ENCODE assay signal across 7 mouse cellular contexts in the genomic region with DNA sequence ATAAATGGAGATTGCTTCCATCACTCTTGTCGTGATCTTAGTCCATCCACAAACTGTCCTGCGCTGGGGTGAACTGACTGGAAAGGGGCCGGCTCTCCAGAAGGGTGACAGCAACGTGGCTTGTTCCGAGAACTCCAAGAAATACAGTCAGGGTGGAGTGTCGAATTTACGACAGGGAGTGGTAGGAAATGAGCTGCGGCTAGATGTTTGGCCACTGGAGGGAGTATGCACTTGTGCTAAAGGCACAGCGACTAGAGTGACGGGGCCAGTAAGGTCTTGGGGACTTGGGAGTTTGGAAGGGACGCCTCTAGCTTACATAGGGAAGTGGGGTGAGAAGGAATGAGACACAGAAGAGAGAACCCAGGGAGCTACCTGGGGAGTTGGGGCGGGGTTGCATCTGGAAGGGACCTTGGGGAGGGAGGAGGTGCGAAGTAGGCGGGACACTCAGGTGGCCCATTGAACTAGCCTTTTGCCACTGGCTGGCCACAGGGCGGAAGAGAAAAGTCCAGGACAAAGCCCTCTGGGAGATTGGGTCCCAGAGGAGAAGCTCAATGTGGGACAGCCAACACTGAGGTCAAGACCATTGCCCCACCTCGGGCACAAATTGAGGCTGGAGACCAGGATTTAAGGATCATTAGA. TPM values are rescaled to one million over a fixed set of nuclear protein-coding genes. Genes with fewer than 3 reads are reported as not detected.
DNase-seq lines count a peak whose midpoint lies in the region; ATAC-seq and TF ChIP-seq lines count a peak whose summit lies in the region.

A gene (plus strand): TSS at position 516 of the 639 bp plus-strand sequence.

- peak; percentile 36; the same call in 1 of the 2 replicates for TF ChIP-seq POLR2A in small intestine, adult 2 months (IDR thresholded peaks at IDR 0.05; ENCODE audit: low read depth, low read length)

- peak; percentile 64 for ATAC-seq in intestine, embryonic 15.5 days
- peak; percentile 17 for ATAC-seq in midbrain, embryonic 11.5 days (ENCODE audit: low FRiP score)

- peak; percentile 83 for DNase-seq in adrenal gland, postnatal 10 days
- DNase-seq in embryo, embryonic 11 days = peak; percentile 90
- peak; percentile 70 for DNase-seq in gastrocnemius, postnatal 25 days
- peak; percentile 86 for DNase-seq in left cerebral cortex, postnatal 4 days
- DNase-seq in midbrain, embryonic 11.5 days (ENCODE audit: low spot score, missing footprints) = peak; percentile 98

- H3K4me2 ChIP-seq in intestine, embryonic 15.5 days (replicated peaks) = peak within 1 kb of the TSS; percentile 68
- peak within 1 kb of the TSS; percentile 47 for H3K4me2 ChIP-seq in midbrain, embryonic 11.5 days

- H3K36me3 ChIP-seq in intestine, embryonic 15.5 days = no peaks in the 10 kb centered on the region
- no peaks in the 10 kb centered on the region for H3K36me3 ChIP-seq in midbrain, embryonic 11.5 days (ENCODE audit: control insufficient read depth, insufficient read depth, low read length)
- no peaks in the 10 kb centered on the region for H3K36me3 ChIP-seq in small intestine, adult 2 months (ENCODE audit: control insufficient read depth, insufficient read depth, low read length)

- H3K4me1 ChIP-seq in intestine, embryonic 15.5 days (replicated peaks) = peaks cover 29% of the 10 kb centered on the region
- H3K4me1 ChIP-seq in midbrain, embryonic 11.5 days (ENCODE audit: control insufficient read depth, insufficient read depth, low read length) = peaks cover 17% of the 10 kb centered on the region
- H3K4me1 ChIP-seq in small intestine, adult 2 months (ENCODE audit: control insufficient read depth, insufficient read depth, insufficient read length, low read length) = no peaks in the 10 kb centered on the region; the same call in 1 of the 2 replicates

- intact Hi-C loops in left cerebral cortex, postnatal 4 days (cut with DNase I) = no loop called here

- peak within 1 kb of the TSS; percentile 45 for H3K27ac ChIP-seq in intestine, embryonic 15.5 days
- H3K27ac ChIP-seq in midbrain, embryonic 11.5 days (ENCODE audit: low read depth, low read length) = no peak within 1 kb of the TSS
- H3K27ac ChIP-seq in small intestine, adult 2 months (ENCODE audit: insufficient read depth, low read depth, low read length) = peak within 1 kb of the TSS; percentile 82

- peak within 1 kb of the TSS; percentile 90 for H3K4me3 ChIP-seq in intestine, embryonic 15.5 days (replicated peaks)
- peak within 1 kb of the TSS; percentile 92 for H3K4me3 ChIP-seq in midbrain, embryonic 11.5 days (ENCODE audit: low read depth, low read length)
- peak within 1 kb of the TSS; percentile 65 for H3K4me3 ChIP-seq in small intestine, adult 2 months (ENCODE audit: low read depth, low read length)

- peak; percentile 88; the same call in 1 of the 2 replicates for TF ChIP-seq CTCF in small intestine, adult 2 months (IDR thresholded peaks at IDR 0.05; ENCODE audit: extremely low read depth, insufficient read length, insufficient replicate concordance, low read depth, low read length)

- 3% methylated on average over 16 of the region's 16 CpGs for WGBS in intestine, embryonic 15.5 days
- WGBS in midbrain, embryonic 11.5 days = 2% methylated on average over 16 of the region's 16 CpGs
- 3% methylated on average over 16 of the region's 16 CpGs for WGBS in small intestine, adult 2 months

- H3K27me3 ChIP-seq in intestine, embryonic 15.5 days (replicated peaks) = no peaks in the 10 kb centered on the region
- no peaks in the 10 kb centered on the region for H3K27me3 ChIP-seq in midbrain, embryonic 11.5 days (ENCODE audit: control insufficient read depth, insufficient read depth, low read length)
- no peaks in the 10 kb centered on the region for H3K27me3 ChIP-seq in small intestine, adult 2 months (ENCODE audit: control insufficient read depth, insufficient read depth, low read length)

- H3K9me3 ChIP-seq in intestine, embryonic 15.5 days = no peaks in the 10 kb centered on the region
- no peaks in the 10 kb centered on the region for H3K9me3 ChIP-seq in midbrain, embryonic 11.5 days (ENCODE audit: control insufficient read depth, low read length)

- peak within 1 kb of the TSS; percentile 47 for H3K9ac ChIP-seq in intestine, embryonic 15.5 days
- H3K9ac ChIP-seq in midbrain, embryonic 11.5 days (ENCODE audit: low read length) = peak within 1 kb of the TSS; percentile 51

RNA-seq across cellular contexts. Expression of the gene that starts here (rescaled TPM):
- 10 to 100 TPM; 23.3 to 24.7 TPM for total RNA-seq in adrenal gland, postnatal 10 days (2021)
- 1 to 10 TPM; 1.6 to 4.2 TPM for total RNA-seq in gastrocnemius, postnatal 25 days (2021)
- 17.5 and 19.9 TPM in 2 replicates for polyA plus RNA-seq in intestine, embryonic 15.5 days (2015; fragmentation: Nextera tagmentation; extraction: Ambion mirVana)
- 1 to 10 TPM; 2.5 to 3.3 TPM for total RNA-seq in left cerebral cortex, postnatal 4 days (2021)
- 6.3 and 7.5 TPM in 2 replicates for polyA plus RNA-seq in midbrain, embryonic 11.5 days (2014; fragmentation: Nextera tagmentation; extraction: Ambion mirVana)
- polyA plus RNA-seq in small intestine, adult 2 months (2012; rRNA removed) = 5.6 and 7.0 TPM in 2 replicates

Comparison
In these comparisons a context has a peak if more than half of its experiments do, and no peak if none do; other contexts are left out.
1. RNA of the gene that starts here (total RNA-seq): 23.3 to 24.7 TPM in adrenal gland, postnatal 10 days; 1.6 to 4.2 TPM in gastrocnemius, postnatal 25 days and 2.5 to 3.3 TPM in left cerebral cortex, postnatal 4 days; every median in the first group is over 4 times any median in the second.
2. Peak in every context shown above with its lines, with median percentiles within 50 percentile points of each other: DNase-seq and H3K4me3 ChIP-seq.